Mouse (Mus musculus): ENCODE measurements around the gene Gatd1.

- TF ChIP-seq CTCF (IDR thresholded peaks at IDR 0.05; ENCODE audit: extremely low read depth, insufficient read length, insufficient replicate concordance, low read depth, low read length) = no peak
- no peak for TF ChIP-seq POLR2A (IDR thresholded peaks at IDR 0.05; ENCODE audit: low read depth, low read length)
These were observed 605 bp downstream of the Gatd1 start for GRCm38 (mm10) chr7:141413331-141413730.
